Mouse (Mus musculus) ES-E14 (cell line): Measurements from ENCODE around the gene Vrk1.

Source experiments
- HCFC1 ChIP-seq: IDR thresholded peaks from 2 replicates; pipeline ENCODE4 v1.6.1; 2012; ENCODE audit warnings: low read length, inconsistent platforms, borderline replicate concordance; ENCODE audit not compliant: insufficient read depth
- MAFK ChIP-seq: IDR thresholded peaks from 2 replicates; pipeline ENCODE4 v1.6.1; 2014; ENCODE audit warnings: mild to moderate bottlenecking, low read depth, low read length, inconsistent platforms; ENCODE audit not compliant: insufficient read depth
- ZC3H11A ChIP-seq: IDR thresholded peaks from 2 replicates; pipeline ENCODE4 v1.6.1; 2012; ENCODE audit warnings: low read depth, mild to moderate bottlenecking, inconsistent platforms, low read length, borderline replicate concordance
- ZNF384 ChIP-seq: IDR thresholded peaks from 2 replicates; pipeline ENCODE4 v1.6.1; 2012; ENCODE audit warnings: low read depth, low read length, inconsistent platforms

DNA sequence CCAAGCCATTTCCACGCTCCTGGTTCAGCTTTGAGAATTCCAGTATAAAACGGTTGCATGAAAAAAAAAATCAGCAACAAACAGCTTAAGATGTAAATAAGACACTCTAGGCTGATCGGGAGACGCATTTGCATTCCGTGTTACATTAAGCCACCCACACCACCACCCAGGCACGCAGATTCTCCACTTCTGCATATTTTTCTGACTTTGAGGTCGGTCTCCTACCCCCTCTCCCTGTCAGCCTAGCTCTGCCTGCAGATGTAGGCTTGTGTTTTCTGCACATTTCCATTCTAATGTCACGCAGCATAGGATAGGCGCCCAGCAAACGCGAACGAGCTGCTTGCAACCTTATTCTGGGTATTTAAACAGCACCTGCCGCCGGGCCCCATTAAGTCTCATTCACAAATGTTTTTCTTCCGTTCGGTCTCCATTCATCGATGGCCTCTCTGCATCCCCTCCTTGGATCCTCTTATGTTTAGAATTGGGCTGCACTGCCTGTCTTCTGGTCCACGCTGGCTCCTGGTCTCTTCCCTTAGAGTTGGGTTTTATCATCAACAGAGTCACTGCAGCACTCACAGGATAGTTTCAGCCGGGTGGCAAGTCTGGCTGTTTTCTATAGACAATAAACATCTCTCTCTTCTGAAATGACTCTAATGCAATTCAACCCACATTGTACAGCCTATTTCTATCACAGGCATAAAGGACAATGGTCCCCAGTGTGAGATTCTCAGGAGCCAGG is 49.3 kb upstream of the Vrk1 start:
- TF ChIP-seq ZC3H11A (no peak), MAFK (no peak), ZNF384 (no peak), HCFC1 (no peak)
